Mouse (Mus musculus) CD4-positive, CD25-positive, alpha-beta regulatory T cell, adult 4 months (primary cell): ENCODE data around the gene Hist1h2bb. TPM values are rescaled to one million over a fixed set of nuclear protein-coding genes. Genes with fewer than 3 reads are reported as not detected.
A peak's percentile ranks its signal among the peaks of the same experiment; 100 is the strongest.
"Not testable (repeated sequence)": the region's sequence is repeated elsewhere in the genome, so short reads cannot be mapped to it uniquely, and the experiment has no call there.

Experiments
- ATAC-seq: one replicate; pipeline ENCODE4 v1.8.0; 2017
- polyA plus RNA-seq, 2 experiments: library from polyadenylated mRNA; unstranded; fragments of 100-300 nt; shearing (Covaris generic); gene quantifications; one replicate each; pipeline ENCODE4 v1.2.1; 2017

Gene Hist1h2bb
- polyA plus RNA-seq, 2 experiments from 2014 or later: 2.9 TPM; not detected in 1

GRCm38 (mm10) chr13:23766772-23767171 lies 20.2 kb downstream of the Hist1h2bb start:
- no peak for ATAC-seq

- ATAC-seq: no peak
These were observed 22.4 kb downstream of the Hist1h2bb start for GRCm38 (mm10) chr13:23768834-23769397.

GRCm38 (mm10) chr13:23769613-23770012 lies 23.1 kb downstream of the Hist1h2bb start, which contains the start of gene Trim38:
Gene Trim38, plus strand, starts transcription at chr13:23769913.
- ATAC-seq: not testable (repeated sequence)

GRCm38 (mm10) chr13:23772561-23773313 lies 26.2 kb downstream of the Hist1h2bb start:
- no peak for ATAC-seq

- ATAC-seq: no peak
These were observed 31.8 kb downstream of the Hist1h2bb start for GRCm38 (mm10) chr13:23778339-23778738.

- ATAC-seq: no peak
These were observed 32.5 kb downstream of the Hist1h2bb start for GRCm38 (mm10) chr13:23779025-23779424.

GRCm38 (mm10) chr13:23792520-23792919 lies 46.0 kb downstream of the Hist1h2bb start:
- peak; percentile 37 for ATAC-seq

Other genes starting within 250 kb of the Hist1h2bb start
- 10 to 100 TPM in 1 of 2 experiments, 1 to 10 TPM in 1; 9.5 to 10.8 TPM for gene Hist1h4h, start 215.7 kb upstream of the Hist1h2bb start, polyA plus RNA-seq
- 1 to 10 TPM in 1 of 2 experiments, not detected in 1; 2.7 TPM for gene Hist1h2af, start 212.8 kb upstream of the Hist1h2bb start, polyA plus RNA-seq
- gene Hist1h3g, start 211.3 kb upstream of the Hist1h2bb start, polyA plus RNA-seq: not detected
- under 1 TPM; 0.41 to 0.66 TPM for gene Hist1h2bh, start 203.3 kb upstream of the Hist1h2bb start, polyA plus RNA-seq
- gene Hist1h3f, start 202.7 kb upstream of the Hist1h2bb start, polyA plus RNA-seq: not detected
- 1 to 10 TPM in 1 of 2 experiments, not detected in 1; 1.1 TPM for gene Hist1h4f, start 195.1 kb upstream of the Hist1h2bb start, polyA plus RNA-seq
- gene Hist1h1d, start 193.5 kb upstream of the Hist1h2bb start, polyA plus RNA-seq: under 1 TPM; 0.18 to 0.35 TPM
- 1 to 10 TPM; 2.2 to 4.1 TPM for gene Hist1h3e, start 184.4 kb upstream of the Hist1h2bb start, polyA plus RNA-seq
- gene Hist1h2ae, start 175.5 kb upstream of the Hist1h2bb start, polyA plus RNA-seq: 10 to 100 TPM; 12.3 to 17.6 TPM
- gene Hist1h2bg, start 175.3 kb upstream of the Hist1h2bb start, polyA plus RNA-seq: 1 to 10 TPM; 8.0 to 8.6 TPM
- not detected for gene Hist1h2bf, start 172.5 kb upstream of the Hist1h2bb start, polyA plus RNA-seq
- under 1 TPM in 1 of 2 experiments, not detected in 1; 0.96 TPM for gene Hist1h2ad, start 172.4 kb upstream of the Hist1h2bb start, polyA plus RNA-seq
- not detected for gene Hist1h3d, start 171.0 kb upstream of the Hist1h2bb start, polyA plus RNA-seq
- 10 to 100 TPM; 20.2 to 22.9 TPM for gene Hist1h4d, start 165.1 kb upstream of the Hist1h2bb start, polyA plus RNA-seq
- 1 to 10 TPM; 3.3 to 4.0 TPM for gene Hist1h2be, start 125.6 kb upstream of the Hist1h2bb start, polyA plus RNA-seq
- 10 to 100 TPM; 10.6 to 11.3 TPM for gene Hist1h1e, start 124.2 kb upstream of the Hist1h2bb start, polyA plus RNA-seq
- gene Hist1h2ac, start 62.8 kb upstream of the Hist1h2bb start, polyA plus RNA-seq: under 1 TPM; 0.51 to 0.74 TPM
- 1 to 10 TPM; 4.0 to 4.2 TPM for gene Hist1h2bc, start 62.5 kb upstream of the Hist1h2bb start, polyA plus RNA-seq
- gene Hist1h1t, start 50.9 kb upstream of the Hist1h2bb start, polyA plus RNA-seq: not detected
- 1 to 10 TPM; 8.7 to 9.4 TPM for gene Hist1h4c, start 48.3 kb upstream of the Hist1h2bb start, polyA plus RNA-seq
- under 1 TPM; 0.57 to 0.69 TPM for gene Hfe, start 35.9 kb upstream of the Hist1h2bb start, polyA plus RNA-seq
- gene Hist1h1c, start 7.9 kb upstream of the Hist1h2bb start, polyA plus RNA-seq: 10 to 100 TPM in 1 of 2 experiments, 1 to 10 TPM in 1; 8.9 to 10.5 TPM
- gene Hist1h3c, start 1.1 kb upstream of the Hist1h2bb start, polyA plus RNA-seq: 1 to 10 TPM in 1 of 2 experiments, not detected in 1; 1.3 TPM
- gene Hist1h2ab, start 4.4 kb downstream of the Hist1h2bb start, polyA plus RNA-seq: 1 to 10 TPM; 2.8 to 8.2 TPM
- not detected for gene Hist1h3b, start 5.5 kb downstream of the Hist1h2bb start, polyA plus RNA-seq
- 1 to 10 TPM in 1 of 2 experiments, not detected in 1; 5.4 TPM for gene Hist1h4b, start 10.3 kb downstream of the Hist1h2bb start, polyA plus RNA-seq
- gene Hist1h4a, start 14.5 kb downstream of the Hist1h2bb start, polyA plus RNA-seq: not detected
- gene Hist1h3a, start 15.7 kb downstream of the Hist1h2bb start, polyA plus RNA-seq: 1 to 10 TPM in 1 of 2 experiments, not detected in 1; 1.8 TPM
- gene Hist1h1a, start 16.9 kb downstream of the Hist1h2bb start, polyA plus RNA-seq: 1 to 10 TPM; 2.6 to 3.4 TPM
- gene Trim38, start 23.2 kb downstream of the Hist1h2bb start, polyA plus RNA-seq: not detected
- gene Slc17a2, start 60.3 kb downstream of the Hist1h2bb start, polyA plus RNA-seq: not detected
- not detected for gene Slc17a3, start 92.7 kb downstream of the Hist1h2bb start, polyA plus RNA-seq
- under 1 TPM in 1 of 2 experiments, not detected in 1; 0.16 TPM for gene Slc17a1, start 121.0 kb downstream of the Hist1h2bb start, polyA plus RNA-seq
- not detected for gene Slc17a4, start 168.3 kb downstream of the Hist1h2bb start, polyA plus RNA-seq
- not detected for gene Hist1h2ba, start 187.4 kb downstream of the Hist1h2bb start, polyA plus RNA-seq
- gene Hist1h2aa, start 187.7 kb downstream of the Hist1h2bb start, polyA plus RNA-seq: not detected
- not detected for gene Scgn, start 244.5 kb downstream of the Hist1h2bb start, polyA plus RNA-seq